Mouse (Mus musculus): Measurements from ENCODE around the gene Syngr3.

GRCm38 (mm10) chr17:24674277-24674676, 15.5 kb downstream of the Syngr3 start:
- TF ChIP-seq GABPA (IDR thresholded peaks at IDR 0.05; ENCODE audit: insufficient replicate concordance, low read depth, low read length) (no peak), POLR2AphosphoS2 (IDR thresholded peaks at IDR 0.05; ENCODE audit: low read depth, low read length) (no peak), MAFK (IDR thresholded peaks at IDR 0.05; ENCODE audit: insufficient replicate concordance, low read length) (no peak), SMC3 (IDR thresholded peaks at IDR 0.05; ENCODE audit: low read depth, low read length) (no peak), EP300 (IDR thresholded peaks at IDR 0.05; ENCODE audit: low read length) (no peak), UBTF (IDR thresholded peaks at IDR 0.05; ENCODE audit: low read depth, low read length) (no peak), MYC (IDR thresholded peaks at IDR 0.05; ENCODE audit: low read depth, low read length) (no peak), POLR2A (IDR thresholded peaks at IDR 0.05; ENCODE audit: low read depth, low read length) (no peak), CTCF (conservative IDR thresholded peaks at IDR 0.05 in 1 of 2, IDR thresholded peaks at IDR 0.05 in 1 of 2; ENCODE audit: low read depth in 2 of 2, low read length in 2 of 2) (no peak), ZC3H11A (IDR thresholded peaks at IDR 0.05; ENCODE audit: low read depth, low read length) (no peak)
